Mouse (Mus musculus) B cell, adult 2 months (primary cell): ENCODE measurements around the gene Fan1.

Experiments
- DNase-seq, 2 experiments: peaks; one replicate each; pipeline ENCODE4 v3.0.0; 2022

Fan1 gene

GRCm38 (mm10) chr7:64373830-64374562 is at the start of gene Fan1:
Fan1 (minus strand) TSS chr7:64374095.
- peak; percentile 91 to 94 for DNase-seq

GRCm38 (mm10) chr7:64403989-64404388 is 30.1 kb upstream of the Fan1 start:
- no peak for DNase-seq

GRCm38 (mm10) chr7:64402452-64402851 is 28.6 kb upstream of the Fan1 start:
- no peak for DNase-seq

- DNase-seq, result no peak
These were observed 26.8 kb upstream of the Fan1 start for GRCm38 (mm10) chr7:64400725-64401124.

- no peak for DNase-seq
These were observed 18.9 kb upstream of the Fan1 start for GRCm38 (mm10) chr7:64392819-64393151.

- DNase-seq, result peak; percentile 99 to 100
These were observed 18.4 kb upstream of the Fan1 start, which contains the start of the genes Mphosph10 and Mcee for GRCm38 (mm10) chr7:64392122-64392818. Mphosph10 (minus strand) TSS chr7:64392268. Mcee (plus strand) TSS chr7:64392607.

GRCm38 (mm10) chr7:64391479-64391878 is 17.6 kb upstream of the Fan1 start:
- peak; percentile 25 to 29 for DNase-seq

GRCm38 (mm10) chr7:64373147-64373829 is 607 bp downstream of the Fan1 start:
- DNase-seq, result peak; percentile 20 to 30

- no peak for DNase-seq
These were observed 1.7 kb downstream of the Fan1 start for GRCm38 (mm10) chr7:64371940-64372878.

- no peak for DNase-seq
These were observed 4.1 kb downstream of the Fan1 start for GRCm38 (mm10) chr7:64369841-64370240.

GRCm38 (mm10) chr7:64365863-64366262 is 8.0 kb downstream of the Fan1 start:
- no peak for DNase-seq

GRCm38 (mm10) chr7:64360586-64360945 is 13.3 kb downstream of the Fan1 start:
- DNase-seq, result no peak

GRCm38 (mm10) chr7:64359943-64360585 is 13.8 kb downstream of the Fan1 start:
- no peak for DNase-seq

- no peak for DNase-seq
These were observed 15.2 kb downstream of the Fan1 start for GRCm38 (mm10) chr7:64358666-64359065.

- no peak for DNase-seq
These were observed 16.5 kb downstream of the Fan1 start for GRCm38 (mm10) chr7:64357405-64357804.

GRCm38 (mm10) chr7:64356661-64357060 is 17.2 kb downstream of the Fan1 start:
- no peak for DNase-seq

GRCm38 (mm10) chr7:64354206-64354605 is 19.7 kb downstream of the Fan1 start:
- DNase-seq, result no peak

GRCm38 (mm10) chr7:64351087-64351486 is 22.8 kb downstream of the Fan1 start:
- no peak for DNase-seq

- DNase-seq, result no peak
These were observed 24.6 kb downstream of the Fan1 start for GRCm38 (mm10) chr7:64349147-64349861.

- DNase-seq, result no peak
These were observed 26.1 kb downstream of the Fan1 start for GRCm38 (mm10) chr7:64347813-64348212.

- DNase-seq, result no peak
These were observed 41.2 kb downstream of the Fan1 start for GRCm38 (mm10) chr7:64332686-64333085.
